Mouse (Mus musculus): ENCODE measurements around the gene Skap1. TPM values are rescaled to one million over a fixed set of nuclear protein-coding genes. Genes with fewer than 3 reads are reported as not detected.

Gene Skap1
- polyA plus RNA-seq, 1 experiment from 2014 or later = 1.1 TPM

Other genes starting within 250 kb of the Skap1 start
- gene Hoxb9, start 193.1 kb upstream of the Skap1 start, polyA plus RNA-seq (2015; fragmentation: Nextera tagmentation; extraction: Ambion mirVana) = 0.06 TPM in 1 of 2 replicates, not detected in the other
- not detected in 2 replicates for gene Hoxb8, start 182.7 kb upstream of the Skap1 start, polyA plus RNA-seq (2015; fragmentation: Nextera tagmentation; extraction: Ambion mirVana)
- gene Hoxb7, start 178.0 kb upstream of the Skap1 start, polyA plus RNA-seq (2015; fragmentation: Nextera tagmentation; extraction: Ambion mirVana) = 0.11 and 0.25 TPM in 2 replicates
- 1.4 and 2.0 TPM in 2 replicates for gene Hoxb6, start 172.1 kb upstream of the Skap1 start, polyA plus RNA-seq (2015; fragmentation: Nextera tagmentation; extraction: Ambion mirVana)
- gene Hoxb5, start 161.3 kb upstream of the Skap1 start, polyA plus RNA-seq (2015; fragmentation: Nextera tagmentation; extraction: Ambion mirVana) = 3.8 and 5.5 TPM in 2 replicates
- 0.43 and 0.59 TPM in 2 replicates for gene Hoxb4, start 146.3 kb upstream of the Skap1 start, polyA plus RNA-seq (2015; fragmentation: Nextera tagmentation; extraction: Ambion mirVana)
- gene Hoxb3, start 141.3 kb upstream of the Skap1 start, polyA plus RNA-seq (2015; fragmentation: Nextera tagmentation; extraction: Ambion mirVana) = 0.31 and 1.1 TPM in 2 replicates
- 3.6 and 5.9 TPM in 2 replicates for gene Hoxb2, start 114.1 kb upstream of the Skap1 start, polyA plus RNA-seq (2015; fragmentation: Nextera tagmentation; extraction: Ambion mirVana)
- 0.17 and 0.18 TPM in 2 replicates for gene Hoxb1, start 98.8 kb upstream of the Skap1 start, polyA plus RNA-seq (2015; fragmentation: Nextera tagmentation; extraction: Ambion mirVana)

Measured in heart, embryonic 13.5 days (tissue).